Mouse (Mus musculus) mesoderm, embryonic 11.5 days (tissue): Measurements from ENCODE around the gene St3gal5.
A peak's percentile ranks its signal among the peaks of the same experiment; 100 is the strongest.
"Not testable (repeated sequence)": the region's sequence is repeated elsewhere in the genome, so short reads cannot be mapped to it uniquely, and the experiment has no call there.

ENCODE experiments used
- DNase-seq: peaks from one replicate; pipeline ENCODE4 v3.0.0-alpha.2; 2012; ENCODE audit warnings: low read depth, low spot score

St3gal5 gene

DNA sequence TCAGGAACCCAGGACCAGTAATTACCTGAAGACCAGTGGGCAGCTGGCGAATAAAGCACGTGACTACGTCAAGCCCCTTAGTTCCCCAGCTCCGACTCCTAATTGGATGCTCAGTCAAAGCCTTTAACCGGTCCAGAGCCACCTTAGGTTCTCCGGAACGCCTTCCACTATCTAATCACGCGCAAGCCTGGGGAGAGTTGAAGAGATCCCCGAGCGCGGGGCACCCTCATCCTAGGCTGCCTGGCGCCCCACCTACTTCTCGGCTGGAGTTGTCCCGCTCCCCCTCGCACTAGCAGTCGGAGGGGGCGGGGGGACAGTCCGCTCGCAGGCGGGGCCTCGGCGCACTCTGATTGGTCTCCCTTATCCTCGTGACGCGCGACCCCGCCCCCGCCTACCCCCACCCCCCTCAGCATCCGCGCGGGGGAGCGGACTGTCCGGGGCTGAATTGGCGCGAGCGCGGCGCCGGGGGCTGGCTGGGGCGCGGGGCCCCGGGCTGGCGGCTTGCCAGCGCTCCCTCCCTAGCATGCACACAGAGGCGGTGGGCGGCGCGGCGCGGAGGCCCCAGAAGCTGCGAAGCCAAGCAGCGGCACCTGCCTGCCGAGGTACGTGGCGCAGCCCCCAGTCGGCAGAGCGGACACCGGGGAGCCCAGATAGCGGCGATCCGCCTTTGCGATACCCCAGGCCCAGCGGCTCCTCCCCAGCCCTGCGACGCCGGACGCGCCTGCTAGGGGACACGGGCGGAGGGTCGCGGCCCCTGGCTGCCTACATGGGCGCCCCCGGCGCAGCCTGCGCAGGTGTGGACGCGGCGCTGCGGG is at the start of gene St3gal5:
Gene St3gal5, plus strand, starts transcription at position 412 of the 815 bp plus-strand sequence.
- DNase-seq, result peak; percentile 90

DNA sequence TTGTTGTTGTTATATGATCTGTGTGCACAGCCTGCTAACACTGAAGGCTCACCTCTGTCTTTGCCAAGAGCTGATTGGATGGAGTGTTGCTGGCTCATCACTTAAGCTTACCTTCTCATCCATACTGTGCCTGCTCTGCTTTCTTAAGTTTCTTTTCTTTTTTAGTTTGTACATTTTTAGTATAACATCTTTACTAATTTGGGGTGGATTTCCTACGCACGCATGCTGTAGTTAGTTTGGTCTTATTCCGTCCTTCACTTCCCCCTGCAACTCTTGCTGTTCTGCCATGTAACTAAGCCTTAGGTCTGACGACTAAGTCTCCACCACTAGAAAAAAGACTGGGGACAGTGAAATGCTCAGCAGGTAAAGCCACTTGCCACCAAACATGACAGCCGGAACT is 48.7 kb upstream of the St3gal5 start:
- no peak for DNase-seq

DNA sequence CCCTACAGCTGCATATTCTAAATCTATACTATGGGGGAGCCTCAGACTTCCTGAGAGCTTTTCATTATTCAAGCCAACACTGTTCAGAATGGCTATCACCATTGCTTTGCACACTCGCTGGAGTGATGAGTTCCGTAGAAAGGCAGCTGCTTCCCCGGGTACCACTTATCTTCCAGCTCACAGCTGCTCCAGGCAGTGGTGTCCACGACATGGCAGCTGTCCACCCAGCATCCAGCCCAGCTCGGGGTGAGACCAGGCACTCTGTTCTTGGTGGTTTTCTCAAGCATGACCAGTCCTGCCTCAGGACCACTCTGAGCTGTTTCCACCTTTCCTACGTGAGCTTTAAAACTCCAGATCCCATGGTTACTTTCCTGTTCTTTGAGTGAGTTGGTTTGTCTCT is 47.5 kb upstream of the St3gal5 start:
- DNase-seq, result no peak

DNA sequence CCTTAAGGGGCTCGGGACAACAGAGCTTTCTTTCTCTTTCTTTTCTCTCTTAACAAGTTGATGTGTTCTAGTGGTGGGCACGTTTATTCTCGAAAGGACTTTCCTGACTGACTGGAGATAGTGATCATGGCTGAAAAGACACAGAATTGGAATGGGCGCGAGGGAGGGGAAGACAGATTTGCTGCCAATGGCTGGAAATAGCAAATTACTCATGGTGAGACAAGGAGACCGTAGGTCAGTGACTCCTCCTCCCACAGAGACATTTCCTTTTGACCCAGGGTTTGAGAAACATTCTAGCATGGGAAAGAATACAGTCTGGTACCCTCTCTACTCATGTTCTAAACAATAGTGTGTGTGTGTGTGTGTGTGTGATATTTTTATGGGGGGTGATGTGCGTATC is 46.6 kb upstream of the St3gal5 start:
- no peak for DNase-seq

- no peak for DNase-seq
Observed at GRCm38 (mm10) chr6:72051247-72051646, 46.1 kb upstream of the St3gal5 start.

DNA sequence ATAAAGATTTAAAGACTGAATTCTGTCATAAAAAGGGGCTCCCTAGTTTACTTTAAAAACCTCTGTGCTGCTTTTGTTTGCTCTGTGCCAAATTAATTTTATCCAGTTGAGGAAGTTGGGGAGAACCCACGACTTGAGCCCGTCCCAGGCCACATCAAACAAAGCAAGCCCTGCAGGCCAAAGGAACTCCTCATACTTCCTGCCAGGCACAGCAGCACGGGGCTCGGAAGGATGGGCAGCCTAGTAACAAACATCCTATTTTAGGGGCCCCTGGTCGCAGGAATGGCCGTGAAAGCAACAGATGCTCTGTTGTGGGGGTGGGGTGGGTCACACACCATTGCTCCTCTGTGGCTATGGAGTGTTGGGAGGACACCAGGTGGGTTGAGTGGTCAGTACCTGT is 45.6 kb upstream of the St3gal5 start:
- no peak for DNase-seq

GRCm38 (mm10) chr6:72056548-72056947 is 40.8 kb upstream of the St3gal5 start:
- DNase-seq, result no peak

- no peak for DNase-seq
Observed at GRCm38 (mm10) chr6:72058398-72058889, 38.9 kb upstream of the St3gal5 start.

GRCm38 (mm10) chr6:72060677-72061076 is 36.7 kb upstream of the St3gal5 start:
- DNase-seq, result not testable (repeated sequence)

DNA sequence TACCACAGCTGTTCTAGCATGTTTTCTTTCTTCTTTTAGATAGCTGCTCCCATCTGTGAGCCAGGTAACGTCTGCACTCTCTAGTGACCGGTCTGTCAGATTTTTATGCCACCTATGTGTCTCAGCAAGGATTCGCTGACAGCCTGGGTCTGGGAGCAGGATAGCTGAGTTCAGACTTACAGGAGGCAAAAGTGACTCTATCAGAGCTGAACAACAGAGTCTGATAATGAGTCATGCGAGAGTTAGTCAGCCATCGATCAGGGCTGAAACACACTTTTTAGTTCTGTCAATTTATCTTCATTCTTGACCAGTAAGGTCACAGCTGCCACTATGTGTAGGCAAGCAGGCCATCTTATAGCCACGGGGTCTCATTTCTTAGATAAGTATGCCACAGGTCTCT is 33.7 kb upstream of the St3gal5 start:
- DNase-seq, result no peak

- DNase-seq, result no peak
Observed at GRCm38 (mm10) chr6:72065988-72066387, 31.4 kb upstream of the St3gal5 start.

GRCm38 (mm10) chr6:72068436-72068835 is 29.0 kb upstream of the St3gal5 start:
- no peak for DNase-seq

- DNase-seq, result no peak
Observed at GRCm38 (mm10) chr6:72071281-72071870, 26.0 kb upstream of the St3gal5 start.

DNA sequence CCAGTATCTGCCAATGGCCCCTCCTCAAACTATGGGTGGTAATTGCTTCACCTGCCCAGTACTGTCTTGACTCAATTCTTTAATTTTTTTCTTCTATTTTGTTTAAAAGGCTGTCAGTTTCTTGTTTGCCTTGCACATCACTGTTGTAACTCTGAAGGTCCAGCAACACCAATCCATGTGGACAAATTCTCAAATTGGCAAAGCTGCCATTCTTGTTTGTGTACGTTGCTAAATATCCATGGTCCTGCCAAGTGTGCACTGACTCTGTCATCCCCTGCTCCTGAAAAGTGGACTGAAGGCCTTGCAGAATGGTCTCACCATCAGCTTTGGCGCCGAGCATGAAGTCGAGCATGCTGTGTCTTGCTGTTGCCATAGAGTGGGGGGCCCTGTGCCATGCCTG is 23.6 kb upstream of the St3gal5 start:
- DNase-seq, result no peak

GRCm38 (mm10) chr6:72076512-72076911 is 20.9 kb upstream of the St3gal5 start:
- no peak for DNase-seq

GRCm38 (mm10) chr6:72078178-72078577 is 19.2 kb upstream of the St3gal5 start:
- no peak for DNase-seq

DNA sequence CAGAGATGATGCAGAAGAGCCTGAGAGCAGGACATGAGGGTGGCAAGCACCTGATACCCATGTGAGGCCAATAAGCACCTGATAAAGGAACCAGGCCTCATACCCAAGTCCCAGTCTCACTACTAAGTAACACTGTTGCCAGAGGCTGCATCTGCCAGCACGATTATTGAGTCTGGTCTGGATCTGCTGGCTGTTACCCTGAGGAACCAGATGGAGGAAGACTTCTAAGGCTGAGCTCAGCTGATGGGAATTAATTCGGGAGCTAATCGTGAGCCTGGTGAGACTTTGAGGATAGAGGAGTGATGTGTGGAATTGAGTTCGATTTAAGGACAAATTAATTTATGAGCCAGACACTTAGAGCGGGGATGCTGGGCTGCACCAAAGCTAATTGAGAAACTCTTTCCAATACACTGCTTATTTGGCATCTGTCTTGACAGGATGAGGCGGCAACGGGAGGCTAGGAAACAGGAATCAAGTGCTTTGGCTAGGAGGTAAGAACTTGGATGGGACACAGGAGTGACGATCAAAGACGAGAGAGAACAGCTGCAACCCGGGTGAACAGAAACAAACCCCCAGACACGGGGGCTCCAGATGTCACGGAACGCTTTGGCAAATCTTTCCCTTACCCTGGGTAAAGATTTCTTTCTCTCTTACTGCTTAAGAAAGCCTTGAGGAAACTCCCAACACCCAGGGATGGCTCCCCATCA is 15.9 kb upstream of the St3gal5 start:
- no peak for DNase-seq

- DNase-seq, result no peak
Observed at GRCm38 (mm10) chr6:72087402-72087801, 10.0 kb upstream of the St3gal5 start.

GRCm38 (mm10) chr6:72089865-72090264 is 7.5 kb upstream of the St3gal5 start:
- DNase-seq, result peak; percentile 22

DNA sequence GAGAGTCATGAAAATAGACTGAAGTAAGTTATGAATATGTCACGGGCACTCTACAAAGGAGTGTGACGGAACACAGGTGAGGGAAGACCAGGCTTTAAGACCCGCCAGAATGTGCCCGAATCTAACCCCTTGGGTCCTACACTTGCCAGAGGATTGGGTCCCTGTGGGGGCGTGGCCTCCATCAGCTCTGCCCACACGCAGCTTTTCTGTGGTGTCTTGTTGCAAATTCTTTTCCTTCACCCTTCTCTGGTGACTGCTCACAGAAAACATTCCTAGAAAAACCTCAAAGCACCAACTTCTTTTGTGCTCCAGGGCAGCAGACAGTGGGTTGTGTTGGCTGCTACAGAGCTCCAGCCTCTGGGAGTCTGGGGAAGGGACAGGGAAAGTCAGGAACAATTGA is 6.4 kb upstream of the St3gal5 start:
- peak; percentile 67 for DNase-seq

- DNase-seq, result no peak
Observed at GRCm38 (mm10) chr6:72093121-72093520, 4.3 kb upstream of the St3gal5 start.

DNA sequence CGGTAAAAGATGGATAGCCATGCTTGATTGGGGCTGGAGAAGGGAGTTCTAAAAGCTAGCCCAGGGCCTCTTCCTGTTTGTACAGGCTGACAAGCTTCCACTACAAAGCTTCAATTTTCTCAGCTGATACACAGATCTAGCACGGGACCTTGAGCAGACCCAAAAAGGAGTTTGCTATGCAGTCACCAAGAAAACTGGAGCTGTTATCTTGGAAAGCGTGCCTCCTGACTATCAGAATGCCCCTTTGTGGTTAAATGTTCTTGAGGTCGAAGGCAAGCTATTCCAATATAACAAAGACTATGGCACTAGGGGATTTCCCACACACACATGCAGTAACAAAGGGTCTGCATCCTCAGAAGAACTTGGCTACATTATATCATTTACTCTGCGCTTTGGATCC is 1.2 kb upstream of the St3gal5 start:
- DNase-seq, result no peak
